Mouse (Mus musculus) midbrain, embryonic 10.5 days (tissue): ENCODE data around the gene Nf1. TPM values are rescaled to one million over a fixed set of nuclear protein-coding genes. Genes with fewer than 3 reads are reported as not detected.

Experiments
- DNase-seq: peaks from one replicate; pipeline ENCODE4 v3.0.0-alpha.2; 2017; ENCODE audit warnings: low spot score
- H3K27ac ChIP-seq: fragments of 300-500 bp; sonication (generic); replicated peaks from 2 replicates; pipeline ENCODE4 v1.5.1; 2016; ENCODE audit warnings: mild to moderate bottlenecking
- H3K27me3 ChIP-seq: fragments of 300-500 bp; sonication (generic); 2 replicates; pipeline ENCODE4 v1.6.1; 2016; ENCODE audit warnings: low read depth, mild to moderate bottlenecking; ENCODE audit not compliant: poor library complexity, severe bottlenecking
- H3K36me3 ChIP-seq: fragments of 300-500 bp; sonication (generic); 2 replicates; pipeline ENCODE4 v1.6.1; 2016; ENCODE audit warnings: mild to moderate bottlenecking, moderate library complexity
- H3K4me1 ChIP-seq: fragments of 300-500 bp; sonication (generic); 2 replicates; pipeline ENCODE4 v1.6.1; 2016
- H3K4me3 ChIP-seq: fragments of 300-500 bp; sonication (generic); 2 replicates; pipeline ENCODE4 v1.5.1; 2016; ENCODE audit warnings: mild to moderate bottlenecking, moderate library complexity
- H3K9me3 ChIP-seq: fragments of 300-500 bp; sonication (generic); replicated peaks from 2 replicates; pipeline ENCODE4 v1.6.1; 2016; ENCODE audit warnings: mild to moderate bottlenecking
- WGBS: fragments of 180-500 bp; shearing (Covaris S2); methylation state at CpG from one replicate; pipeline ENCODE4 v1.1.7; 2016; 5-methylcytosine and 5-hydroxymethylcytosine counted together
- polyA plus RNA-seq: library from polyadenylated mRNA; unstranded; fragments of >200 nt; fragmentation: Nextera tagmentation; extraction: Ambion mirVana; gene quantifications from 2 replicates; pipeline ENCODE4 v1.2.1, GENCODE M21; 2016

Gene Nf1
- polyA plus RNA-seq, 1 experiment from 2014 or later, result 6.7 TPM

GRCm38 (mm10) chr11:79503845-79504244 lies 164.4 kb downstream of the Nf1 start, which contains the start of gene Omg:
Gene Omg, minus strand, starts transcription at chr11:79504084.
- H3K27me3 ChIP-seq, result no peaks in the 10 kb centered on the region
- DNase-seq, result no peak
- H3K4me3 ChIP-seq, result no peak within 1 kb of the TSS
- 47% methylated on average over 8 of the region's 8 CpGs for WGBS
- H3K27ac ChIP-seq, result 0 out of 2 replicates have a peak within 1 kb of the TSS, but pooled peaks have one; percentile 33
- peaks cover 27% of the 10 kb centered on the region for H3K4me1 ChIP-seq
- no peaks in the 10 kb centered on the region for H3K36me3 ChIP-seq
- H3K9me3 ChIP-seq, result no peaks in the 10 kb centered on the region

DNA sequence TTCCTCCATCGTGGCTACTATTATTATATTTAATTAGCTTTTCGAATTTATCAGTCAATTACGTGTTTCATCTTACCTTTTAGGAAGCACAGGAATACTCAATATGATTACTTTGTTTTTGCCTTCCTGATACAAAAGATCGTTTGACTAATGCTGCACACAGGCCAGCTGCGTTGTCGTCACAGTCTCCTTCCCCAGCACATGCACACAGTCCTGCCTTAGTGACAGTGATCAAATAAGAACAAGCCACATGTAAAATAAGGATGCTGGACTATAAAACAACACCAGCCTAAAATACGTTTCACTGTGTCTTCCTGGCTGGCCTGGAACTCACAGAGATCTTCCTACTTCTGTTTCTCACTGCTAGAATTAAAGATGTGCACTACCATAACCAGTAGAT lies 165.0 kb downstream of the Nf1 start:
- peaks cover 27% of the 10 kb centered on the region for H3K4me1 ChIP-seq
- DNase-seq, result no peak
- H3K27ac ChIP-seq, result no peak overlapping the region
- H3K4me3 ChIP-seq, result no peak overlapping the region
- H3K27me3 ChIP-seq, result no peaks in the 10 kb centered on the region
- WGBS, result 83% methylated on average over 7 of the region's 7 CpGs
- H3K9me3 ChIP-seq, result no peaks in the 10 kb centered on the region
- H3K36me3 ChIP-seq, result no peaks in the 10 kb centered on the region

- no peak overlapping the region for H3K4me3 ChIP-seq
- H3K27me3 ChIP-seq, result no peaks in the 10 kb centered on the region
- H3K27ac ChIP-seq, result no peak overlapping the region
- no peaks in the 10 kb centered on the region for H3K4me1 ChIP-seq
- no peak for DNase-seq
- H3K9me3 ChIP-seq, result no peaks in the 10 kb centered on the region
- 93% methylated on average over 3 of the region's 3 CpGs for WGBS
- peaks cover 2% of the 10 kb centered on the region; the same call in 1 of the 2 replicates for H3K36me3 ChIP-seq
Observed at GRCm38 (mm10) chr11:79511970-79512369, 172.5 kb downstream of the Nf1 start.

DNA sequence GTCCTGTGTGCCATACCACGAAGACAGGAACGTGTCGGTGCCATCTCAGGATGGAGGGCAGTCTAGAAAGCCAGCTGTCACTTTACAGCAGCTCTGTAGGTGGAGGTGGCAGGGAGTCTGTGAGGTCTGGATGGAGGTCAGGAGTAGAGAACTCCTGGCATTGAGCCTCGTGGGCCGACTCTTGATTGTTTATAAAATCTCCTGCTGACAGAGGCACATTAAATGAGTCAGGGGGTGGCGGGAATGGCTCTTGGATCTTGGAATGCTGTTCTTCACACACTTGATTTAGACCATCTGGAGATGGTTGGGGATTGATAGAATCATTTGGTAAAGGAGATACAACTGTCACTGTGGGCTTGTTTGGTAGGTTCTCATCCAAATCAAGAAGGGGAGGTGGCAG lies 175.8 kb downstream of the Nf1 start:
- 71% methylated on average over 6 of the region's 6 CpGs for WGBS
- peaks cover 2% of the 10 kb centered on the region; the same call in 1 of the 2 replicates for H3K36me3 ChIP-seq
- DNase-seq, result no peak
- no peak overlapping the region for H3K27ac ChIP-seq
- no peaks in the 10 kb centered on the region for H3K4me1 ChIP-seq
- H3K9me3 ChIP-seq, result no peaks in the 10 kb centered on the region
- no peaks in the 10 kb centered on the region for H3K27me3 ChIP-seq
- H3K4me3 ChIP-seq, result no peak overlapping the region

DNA sequence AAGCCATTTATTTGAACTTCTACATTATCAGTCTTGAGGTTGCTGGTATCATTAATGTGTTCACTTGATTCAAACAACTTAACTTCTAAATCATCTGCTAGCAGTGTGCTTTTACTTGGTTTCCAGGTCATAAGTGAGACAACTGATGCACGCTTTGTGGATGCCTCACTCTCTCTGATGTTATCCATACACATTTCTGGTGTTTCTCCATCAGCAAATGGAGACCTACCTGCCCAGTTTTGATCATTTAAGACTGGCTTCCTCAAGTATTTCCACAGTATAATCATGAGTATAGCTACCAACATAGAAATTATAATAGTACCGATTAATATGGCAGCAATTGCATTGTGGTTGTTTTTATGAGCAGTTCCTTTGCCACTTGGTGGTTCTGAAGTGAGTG lies 176.3 kb downstream of the Nf1 start:
- WGBS, result 98% methylated on average over 2 of the region's 2 CpGs
- no peaks in the 10 kb centered on the region for H3K27me3 ChIP-seq
- H3K27ac ChIP-seq, result no peak overlapping the region
- H3K36me3 ChIP-seq, result peaks cover 2% of the 10 kb centered on the region; the same call in 1 of the 2 replicates
- no peak overlapping the region for H3K4me3 ChIP-seq
- DNase-seq, result no peak
- H3K9me3 ChIP-seq, result no peaks in the 10 kb centered on the region
- no peaks in the 10 kb centered on the region for H3K4me1 ChIP-seq

DNA sequence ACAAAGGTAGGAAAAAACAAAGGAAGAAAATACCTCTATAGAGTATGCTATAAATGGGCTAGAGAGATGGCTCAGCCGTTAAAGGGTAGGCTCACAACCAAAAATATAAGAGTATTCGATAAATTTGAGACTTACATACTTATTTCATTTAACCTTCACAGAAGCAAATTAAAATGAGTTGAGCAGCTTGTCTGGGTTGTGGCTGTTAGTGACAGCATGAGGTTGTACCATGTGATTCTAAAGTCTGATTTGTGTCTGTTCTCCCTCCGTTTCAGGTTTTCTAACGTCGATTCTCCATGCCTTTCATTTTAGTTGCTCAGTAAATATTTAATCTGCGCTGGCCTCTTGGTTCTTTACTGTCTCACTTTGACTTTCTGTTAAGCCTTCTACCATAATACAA lies 179.8 kb downstream of the Nf1 start:
- Histone ChIP-seq H3K27me3 (no peaks in the 10 kb centered on the region), H3K36me3 (peaks cover 7% of the 10 kb centered on the region), H3K27ac (no peak overlapping the region), H3K9me3 (no peaks in the 10 kb centered on the region), H3K4me3 (no peak overlapping the region), H3K4me1 (no peaks in the 10 kb centered on the region)
- WGBS, result 91% methylated on average over 6 of the region's 6 CpGs
- DNase-seq, result no peak

DNA sequence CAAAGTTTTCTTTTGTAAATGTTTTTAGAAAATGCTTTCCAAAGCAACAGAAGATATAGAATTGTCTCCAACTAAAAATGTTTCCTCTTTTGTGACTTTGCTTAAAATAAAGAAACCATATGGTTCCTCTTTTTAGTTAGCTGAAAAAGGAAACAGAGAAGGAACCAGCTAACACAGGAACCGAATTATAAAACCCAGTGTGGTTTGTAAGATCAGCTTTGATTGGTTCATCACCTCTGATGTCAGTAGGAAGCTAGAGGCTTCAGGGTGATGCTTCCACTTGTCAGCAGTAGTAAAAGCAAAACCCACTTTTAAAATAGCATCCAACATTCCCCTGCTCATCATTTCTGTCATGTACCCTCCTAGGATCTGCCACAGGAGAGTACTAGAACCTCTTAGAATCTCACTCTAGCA lies 180.4 kb downstream of the Nf1 start:
- Histone ChIP-seq H3K9me3 (no peaks in the 10 kb centered on the region), H3K27ac (no peak overlapping the region), H3K4me3 (no peak overlapping the region), H3K4me1 (no peaks in the 10 kb centered on the region), H3K27me3 (no peaks in the 10 kb centered on the region), H3K36me3 (peaks cover 11% of the 10 kb centered on the region; the same call in 1 of the 2 replicates)
- no peak for DNase-seq
- WGBS, result 86% methylated on average over 1 of the region's 1 CpGs

GRCm38 (mm10) chr11:79520772-79521171 lies 181.3 kb downstream of the Nf1 start:
- Histone ChIP-seq H3K27ac (no peak overlapping the region), H3K4me1 (no peaks in the 10 kb centered on the region), H3K27me3 (no peaks in the 10 kb centered on the region), H3K4me3 (no peak overlapping the region), H3K9me3 (no peaks in the 10 kb centered on the region), H3K36me3 (peaks cover 14% of the 10 kb centered on the region; the same call in 1 of the 2 replicates)
- no peak for DNase-seq

- Histone ChIP-seq H3K4me3 (no peak overlapping the region), H3K27ac (no peak overlapping the region), H3K9me3 (no peaks in the 10 kb centered on the region), H3K36me3 (peaks cover 14% of the 10 kb centered on the region), H3K4me1 (no peaks in the 10 kb centered on the region), H3K27me3 (no peaks in the 10 kb centered on the region)
- no peak for DNase-seq
Observed at GRCm38 (mm10) chr11:79521930-79522329, 182.4 kb downstream of the Nf1 start.

GRCm38 (mm10) chr11:79522944-79523343 lies 183.5 kb downstream of the Nf1 start:
- H3K27me3 ChIP-seq, result no peaks in the 10 kb centered on the region
- H3K4me3 ChIP-seq, result no peak overlapping the region
- no peaks in the 10 kb centered on the region for H3K9me3 ChIP-seq
- H3K4me1 ChIP-seq, result no peaks in the 10 kb centered on the region
- DNase-seq, result no peak
- H3K36me3 ChIP-seq, result peaks cover 23% of the 10 kb centered on the region
- no peak overlapping the region for H3K27ac ChIP-seq
- WGBS, result 89% methylated on average over 1 of the region's 1 CpGs

DNA sequence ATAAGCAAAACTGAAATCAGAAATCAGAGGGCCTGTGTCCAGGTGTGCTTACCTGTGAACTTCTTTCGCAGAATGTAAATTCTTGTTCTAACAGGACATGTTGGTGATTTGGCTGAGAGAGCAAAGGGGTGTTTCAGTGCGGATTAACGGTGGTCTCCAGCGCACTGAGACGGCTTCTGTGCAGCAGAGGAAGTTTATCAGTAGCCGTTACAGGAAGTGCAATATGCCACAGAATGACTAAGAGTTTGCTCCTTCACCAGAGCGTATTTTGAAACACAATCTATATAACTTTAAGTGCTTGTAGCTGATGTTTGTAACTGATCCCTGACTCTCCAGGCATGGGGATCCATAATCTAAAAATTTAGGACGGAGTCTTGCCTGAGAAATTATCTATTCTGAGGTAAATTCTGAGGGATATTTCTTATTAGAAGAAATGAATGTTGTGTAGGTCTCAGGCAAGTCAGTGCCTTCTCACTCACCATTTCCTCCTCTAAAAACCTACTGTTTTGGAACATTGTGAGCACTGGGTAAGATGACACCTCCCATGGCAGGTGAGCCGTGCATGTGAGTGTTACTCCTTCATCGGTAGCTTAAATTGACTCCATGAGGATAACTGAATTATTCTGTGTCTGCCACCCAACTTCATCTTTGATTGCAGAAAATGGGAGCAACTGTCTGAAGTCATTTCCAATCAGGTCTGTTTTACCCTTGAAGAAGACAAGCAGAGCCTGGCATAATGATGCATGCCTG lies 184.2 kb downstream of the Nf1 start, which contains the start of gene Evi2b:
Gene Evi2b, minus strand, starts transcription at position 203 of the 750 bp plus-strand sequence.
- no peak within 1 kb of the TSS for H3K27ac ChIP-seq
- 88% methylated on average over 10 of the region's 10 CpGs for WGBS
- no peak within 1 kb of the TSS for H3K4me3 ChIP-seq
- DNase-seq, result no peak
- H3K27me3 ChIP-seq, result no peaks in the 10 kb centered on the region
- H3K4me1 ChIP-seq, result no peaks in the 10 kb centered on the region
- peaks cover 30% of the 10 kb centered on the region for H3K36me3 ChIP-seq
- H3K9me3 ChIP-seq, result no peaks in the 10 kb centered on the region

GRCm38 (mm10) chr11:79524310-79524575 lies 184.8 kb downstream of the Nf1 start:
- no peaks in the 10 kb centered on the region for H3K27me3 ChIP-seq
- no peak for DNase-seq
- 89% methylated on average over 1 of the region's 1 CpGs for WGBS
- peaks cover 32% of the 10 kb centered on the region for H3K36me3 ChIP-seq
- H3K4me1 ChIP-seq, result no peaks in the 10 kb centered on the region
- H3K4me3 ChIP-seq, result no peak overlapping the region
- H3K27ac ChIP-seq, result no peak overlapping the region
- no peaks in the 10 kb centered on the region for H3K9me3 ChIP-seq

DNA sequence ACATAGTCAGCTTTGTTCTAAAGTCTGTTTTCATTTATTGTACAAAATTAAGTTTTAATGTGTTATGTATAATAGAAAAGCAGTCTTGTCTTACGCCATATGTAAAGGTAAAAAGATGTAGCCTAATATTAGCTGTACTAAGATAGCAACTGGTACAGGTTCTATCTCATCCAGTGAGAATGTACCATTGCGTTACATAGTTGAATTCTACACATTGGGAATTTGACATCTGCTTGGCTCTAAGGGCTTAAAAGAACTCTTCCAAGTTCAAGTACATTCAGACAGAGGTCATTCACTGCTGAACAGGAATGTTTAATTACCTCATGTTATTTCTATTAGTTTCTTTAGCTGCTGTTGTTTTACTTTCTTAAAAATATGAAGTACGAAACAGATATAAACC lies 187.1 kb downstream of the Nf1 start:
- Histone ChIP-seq H3K4me1 (no peaks in the 10 kb centered on the region), H3K27me3 (no peaks in the 10 kb centered on the region)
- 98% methylated on average over 3 of the region's 3 CpGs for WGBS

More for the DNA sequence above, 187.1 kb downstream of the Nf1 start:
- Histone ChIP-seq H3K27ac (no peak overlapping the region), H3K36me3 (peaks cover 38% of the 10 kb centered on the region), H3K4me3 (no peak overlapping the region), H3K9me3 (no peaks in the 10 kb centered on the region)
- no peak for DNase-seq
